ENCODE assay signal across 10 mouse cellular contexts in the genomic region with DNA sequence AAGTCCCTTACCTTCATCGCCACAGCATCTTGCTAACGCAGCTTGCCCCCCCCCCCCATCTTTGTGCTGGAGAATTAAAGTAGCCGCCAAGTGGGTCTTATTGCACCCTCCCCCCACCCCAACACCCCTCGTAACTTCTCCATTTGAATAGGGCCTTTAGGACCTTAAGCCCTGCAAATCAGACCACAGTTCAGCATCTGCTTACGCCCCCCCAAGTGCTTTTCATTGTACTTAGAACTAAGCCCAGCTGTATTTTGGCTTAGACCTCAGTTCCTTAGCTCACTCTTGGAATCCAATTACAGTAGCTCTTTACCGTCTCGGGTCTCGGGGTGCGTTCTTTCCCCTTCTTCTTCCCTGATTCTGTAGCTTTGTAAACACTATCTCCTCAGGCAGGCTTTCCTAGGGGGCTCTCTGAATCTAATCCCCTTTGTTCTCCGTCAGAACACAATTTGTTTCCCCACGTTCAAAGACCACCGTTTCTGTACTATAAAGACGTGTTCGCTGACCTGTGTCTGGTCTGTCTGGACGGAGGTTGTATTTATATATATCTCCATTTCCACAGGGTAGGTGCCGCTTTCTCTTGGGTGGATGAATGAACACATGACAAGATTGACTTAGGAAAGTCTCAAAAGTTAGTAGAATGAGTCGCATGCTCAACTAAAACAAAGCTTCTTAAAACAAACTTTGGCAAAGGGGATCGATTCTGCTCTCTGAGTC.
DNase-seq lines count a peak whose midpoint lies in the region; ATAC-seq and TF ChIP-seq lines count a peak whose summit lies in the region.
"Had no signal": no experiment of that assay in that cellular context is flagged by ENCODE, and none has a peak within 500 bp of the region (broad histone marks: within the 10 kb centered on the region; RNA-seq: fewer than 3 reads in every experiment).

No protein-coding gene starts in this region.

- 10% methylated on average over 18 of the region's 18 CpGs for WGBS in heart, postnatal 0 days
- 3% methylated on average over 18 of the region's 18 CpGs for WGBS in embryonic facial prominence, embryonic 10.5 days
- WGBS in hindbrain, embryonic 15.5 days: 5% methylated on average over 18 of the region's 18 CpGs
- WGBS in midbrain, postnatal 0 days: 3% methylated on average over 16 of the region's 18 CpGs

- TF ChIP-seq EP300 in heart, postnatal 0 days (IDR thresholded peaks at IDR 0.05; ENCODE audit: low read depth): no peak

- TF ChIP-seq CTCF in heart, postnatal 0 days (IDR thresholded peaks at IDR 0.05; ENCODE audit: low read depth): no peak
- no peak for TF ChIP-seq CTCF in midbrain, postnatal 0 days (IDR thresholded peaks at IDR 0.05)

- peak overlapping the region; percentile 49 for H3K4me2 ChIP-seq in heart, postnatal 0 days (ENCODE audit: low read depth, low read length)
- peak overlapping the region; percentile 53 for H3K4me2 ChIP-seq in hindbrain, embryonic 15.5 days
- H3K4me2 ChIP-seq in midbrain, postnatal 0 days (ENCODE audit: low read depth, low read length, poor library complexity, severe bottlenecking): peak overlapping the region; percentile 45

- DNase-seq in heart, postnatal 0 days (ENCODE audit: low spot score): no peak
- DNase-seq in heart, postnatal 14 days: no peak
- peak; percentile 18 for DNase-seq in embryonic facial prominence, embryonic 10.5 days (ENCODE audit: low spot score)
- no peak for DNase-seq in midbrain, postnatal 0 days (ENCODE audit: low spot score)
- no peak for DNase-seq in thymus, postnatal 14 days
- DNase-seq in adrenal gland, postnatal 10 days: no peak
- no peak for DNase-seq in gastrocnemius, postnatal 14 days
- DNase-seq: thymus, adult 18-20 months had no signal

- H3K27me3 ChIP-seq in heart, postnatal 0 days (ENCODE audit: control insufficient read depth, insufficient read depth, low read length): no peaks in the 10 kb centered on the region
- H3K27me3 ChIP-seq in embryonic facial prominence, embryonic 10.5 days (replicated peaks; ENCODE audit: low read depth, poor library complexity, severe bottlenecking): peaks cover 31% of the 10 kb centered on the region
- no peaks in the 10 kb centered on the region for H3K27me3 ChIP-seq in hindbrain, embryonic 15.5 days
- no peaks in the 10 kb centered on the region for H3K27me3 ChIP-seq in midbrain, postnatal 0 days (ENCODE audit: insufficient read depth, low read length)

- peak overlapping the region; percentile 24 for H3K4me3 ChIP-seq in heart, postnatal 0 days (ENCODE audit: low read depth, low read length)
- peak overlapping the region; percentile 44 for H3K4me3 ChIP-seq in embryonic facial prominence, embryonic 10.5 days
- peak overlapping the region; percentile 15 for H3K4me3 ChIP-seq in hindbrain, embryonic 15.5 days
- H3K4me3 ChIP-seq in midbrain, postnatal 0 days (ENCODE audit: low read depth, low read length): peak overlapping the region; percentile 19
- H3K4me3 ChIP-seq: erythroblast, embryonic 14.5 days had no signal

- H3K4me1 ChIP-seq in heart, postnatal 0 days (ENCODE audit: control insufficient read depth, insufficient read depth): 0 out of 2 replicates have a peak, but pooled peaks cover 12% of the 10 kb centered on the region
- peaks cover 16% of the 10 kb centered on the region for H3K4me1 ChIP-seq in embryonic facial prominence, embryonic 10.5 days
- peaks cover 12% of the 10 kb centered on the region; the same call in 1 of the 2 replicates for H3K4me1 ChIP-seq in hindbrain, embryonic 15.5 days (replicated peaks)
- H3K4me1 ChIP-seq in midbrain, postnatal 0 days (ENCODE audit: insufficient read depth, low read length): no peaks in the 10 kb centered on the region

- ATAC-seq in heart, postnatal 0 days (ENCODE audit: insufficient read depth, low read depth): no peak
- ATAC-seq in hindbrain, embryonic 15.5 days (ENCODE audit: low FRiP score, low read depth): no peak
- no peak for ATAC-seq in midbrain, postnatal 0 days (ENCODE audit: low FRiP score)

- no peak overlapping the region for H3K27ac ChIP-seq in heart, postnatal 0 days (ENCODE audit: low read depth)
- no peak overlapping the region for H3K27ac ChIP-seq in embryonic facial prominence, embryonic 10.5 days (replicated peaks)
- no peak overlapping the region for H3K27ac ChIP-seq in hindbrain, embryonic 15.5 days (replicated peaks)
- H3K27ac ChIP-seq in midbrain, postnatal 0 days (ENCODE audit: low read depth, low read length): no peak overlapping the region

- H3K36me3 ChIP-seq in heart, postnatal 0 days (replicated peaks; ENCODE audit: control insufficient read depth, insufficient read depth, low read length): no peaks in the 10 kb centered on the region
- no peaks in the 10 kb centered on the region for H3K36me3 ChIP-seq in embryonic facial prominence, embryonic 10.5 days (replicated peaks)
- no peaks in the 10 kb centered on the region for H3K36me3 ChIP-seq in hindbrain, embryonic 15.5 days
- H3K36me3 ChIP-seq in midbrain, postnatal 0 days (ENCODE audit: insufficient read depth, low read length): no peaks in the 10 kb centered on the region

- H3K9ac ChIP-seq in heart, postnatal 0 days (replicated peaks; ENCODE audit: low read depth, low read length): no peak overlapping the region
- no peak overlapping the region for H3K9ac ChIP-seq in hindbrain, embryonic 15.5 days
- no peak overlapping the region for H3K9ac ChIP-seq in midbrain, postnatal 0 days (replicated peaks; ENCODE audit: low read length, poor library complexity, severe bottlenecking)

- no peaks in the 10 kb centered on the region for H3K9me3 ChIP-seq in heart, postnatal 0 days (replicated peaks; ENCODE audit: control insufficient read depth, low read length)
- H3K9me3 ChIP-seq in embryonic facial prominence, embryonic 10.5 days: no peaks in the 10 kb centered on the region
- H3K9me3 ChIP-seq in hindbrain, embryonic 15.5 days: no peaks in the 10 kb centered on the region
- H3K9me3 ChIP-seq in midbrain, postnatal 0 days (ENCODE audit: low read length): no peaks in the 10 kb centered on the region

- intact Hi-C loops in heart, postnatal 14 days (cut with DNase I): no loop called here
- intact Hi-C loops in gastrocnemius, postnatal 14 days (cut with DNase I; ENCODE audit: low total_unique reads): no loop called here
